Mouse (Mus musculus): ENCODE data around the gene S100a14.

The S100a14 gene

DNA sequence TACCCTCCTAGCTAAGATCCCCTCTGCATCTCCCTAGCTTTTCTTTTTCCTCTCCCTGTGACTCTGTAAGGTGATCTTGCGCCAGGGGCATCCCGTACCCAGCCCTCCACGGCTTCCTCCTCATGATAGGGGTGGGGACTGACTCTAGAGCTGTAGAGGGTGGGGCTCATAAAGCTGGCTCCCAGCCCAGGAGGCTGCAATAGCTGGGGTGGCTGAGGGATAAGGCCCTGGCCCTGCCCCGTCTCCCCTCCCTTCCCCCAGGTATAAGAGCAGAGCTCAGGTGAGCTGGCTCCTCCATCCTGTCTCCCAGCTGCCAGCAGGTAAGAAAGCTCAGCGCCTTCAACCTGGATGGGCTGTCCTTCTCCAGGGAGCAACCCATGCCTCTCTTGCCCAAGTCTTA, at the start of gene S100a14:
Gene S100a14, plus strand, starts transcription at position 277 of the 400 bp plus-strand sequence.
- no peak for DNase-seq (ENCODE audit: extremely low read depth, low read depth, low spot score)

DNA sequence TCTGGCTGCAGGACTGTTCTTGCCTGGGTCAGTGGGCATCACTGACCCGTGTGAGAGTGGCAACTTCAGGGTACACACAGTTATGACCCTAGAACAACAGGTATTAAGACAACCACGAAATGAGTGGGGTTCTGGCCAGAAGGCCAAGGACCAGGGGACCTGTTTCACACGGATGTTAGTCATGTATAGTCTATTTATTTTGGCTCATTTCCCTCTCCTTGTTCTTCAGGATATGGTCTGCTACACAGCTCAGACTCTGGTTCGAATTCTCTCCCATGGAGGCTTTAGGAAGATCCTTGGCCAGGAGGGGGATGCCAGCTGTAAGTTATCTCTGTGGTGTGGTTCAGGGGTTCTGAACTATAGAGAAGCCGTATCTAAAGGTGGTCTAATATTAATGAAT, 39.7 kb upstream of the S100a14 start:
- no peak for DNase-seq (ENCODE audit: extremely low read depth, low read depth, low spot score)

GRCm38 (mm10) chr3:90488576-90488975, 38.1 kb upstream of the S100a14 start:
- DNase-seq (ENCODE audit: extremely low read depth, low read depth, low spot score): no peak

- no peak for DNase-seq (ENCODE audit: extremely low read depth, low read depth, low spot score)
Observed at GRCm38 (mm10) chr3:90490696-90491256, 35.9 kb upstream of the S100a14 start, which contains the start of gene Snapin. Gene Snapin (minus strand): TSS chr3:90491033.

- no peak for DNase-seq (ENCODE audit: extremely low read depth, low read depth, low spot score)
Observed at GRCm38 (mm10) chr3:90491350-90491749, 35.3 kb upstream of the S100a14 start.

DNA sequence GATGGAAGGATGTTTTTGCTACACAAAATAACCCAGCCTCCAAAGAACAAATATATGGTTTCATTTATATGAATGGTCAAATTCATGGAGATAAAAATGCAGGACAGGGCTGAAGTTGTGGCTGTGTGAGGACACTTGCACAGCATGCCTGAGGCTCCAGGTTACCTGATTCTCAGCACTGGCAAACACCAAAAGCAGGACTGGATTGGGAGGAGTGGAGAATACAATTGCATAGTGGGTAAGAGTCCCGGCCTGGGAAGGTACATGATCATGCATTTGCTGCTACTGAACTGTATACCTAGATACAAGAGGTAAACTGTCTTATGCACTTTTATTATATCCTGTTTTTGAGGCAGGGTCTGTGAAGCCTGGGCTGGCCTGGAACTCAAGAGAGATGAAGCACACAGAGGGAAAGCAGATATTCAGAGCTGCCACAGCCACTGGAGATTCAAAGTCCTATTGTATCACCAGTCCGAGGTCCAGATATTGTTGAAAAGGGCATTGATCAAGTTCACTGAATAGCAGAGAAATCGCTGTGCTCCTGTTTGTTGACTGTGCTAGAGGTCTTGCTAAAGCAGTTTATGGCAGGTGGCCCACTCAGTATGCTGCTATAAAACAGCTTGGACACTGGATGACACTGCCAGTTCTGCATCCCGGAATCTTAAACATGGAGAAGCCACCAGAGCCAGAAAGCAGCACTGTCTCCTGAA, 32.7 kb upstream of the S100a14 start:
- DNase-seq (ENCODE audit: extremely low read depth, low read depth, low spot score): no peak

- DNase-seq (ENCODE audit: extremely low read depth, low read depth, low spot score): no peak
Observed at GRCm38 (mm10) chr3:90495850-90496525, 30.7 kb upstream of the S100a14 start.

DNA sequence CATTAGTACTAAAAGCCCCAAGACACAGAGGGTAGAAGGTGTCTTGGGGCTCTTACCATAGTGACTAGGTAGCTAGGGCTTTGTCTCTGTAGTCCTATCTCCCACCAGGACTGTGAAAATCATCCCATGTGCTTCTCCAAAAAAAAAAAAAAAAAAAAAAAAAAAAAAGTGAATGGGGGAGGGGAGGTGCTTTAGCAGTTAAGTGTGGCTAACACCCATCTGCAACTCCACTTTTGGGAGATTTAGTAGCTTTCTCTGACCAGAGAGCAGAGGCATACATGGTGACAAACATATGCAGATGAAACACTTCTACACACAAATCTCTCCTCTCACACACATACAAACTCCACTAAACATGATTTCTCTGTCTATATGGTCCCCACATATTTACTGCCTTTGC, 29.1 kb upstream of the S100a14 start:
- no peak for DNase-seq (ENCODE audit: extremely low read depth, low read depth, low spot score)

DNA sequence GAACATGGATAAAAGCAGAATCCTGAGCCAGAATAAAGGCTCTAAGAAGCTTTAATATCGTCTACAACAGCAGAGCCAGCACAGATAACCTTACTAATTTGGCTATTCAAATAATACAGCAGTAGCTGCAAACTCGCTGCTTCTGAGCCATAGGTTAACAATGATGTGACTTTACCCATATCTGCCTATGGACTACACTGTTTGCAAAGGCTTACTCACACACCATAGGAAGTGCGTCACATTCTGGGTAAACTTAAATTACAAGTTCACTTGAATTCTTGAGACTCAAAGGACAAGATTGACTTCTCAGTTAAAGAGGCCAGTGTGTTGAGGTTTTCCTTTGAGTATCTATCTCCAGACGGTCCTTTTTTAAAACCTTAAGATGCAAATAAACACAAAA, 23.2 kb upstream of the S100a14 start:
- no peak for DNase-seq (ENCODE audit: extremely low read depth, low read depth, low spot score)

DNA sequence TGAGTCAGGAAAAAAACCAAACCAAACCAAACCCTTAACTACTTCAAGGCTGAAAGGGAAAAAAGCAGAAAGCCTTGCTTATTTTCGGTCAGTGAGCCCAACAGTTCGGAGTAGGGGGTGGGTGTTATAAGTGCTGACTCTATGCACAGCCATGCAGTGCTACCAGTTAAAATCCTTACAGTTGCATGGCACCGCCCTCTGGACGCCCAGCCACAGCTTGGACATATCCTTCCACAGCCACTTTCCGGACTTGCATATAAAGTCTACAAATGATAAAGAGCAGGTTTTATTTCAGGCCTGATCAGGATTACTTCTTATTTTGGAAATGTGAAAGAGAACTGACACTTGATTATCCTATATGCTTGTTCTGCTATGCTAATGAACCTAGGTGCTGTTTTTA, 21.4 kb upstream of the S100a14 start:
- DNase-seq (ENCODE audit: extremely low read depth, low read depth, low spot score): no peak

DNA sequence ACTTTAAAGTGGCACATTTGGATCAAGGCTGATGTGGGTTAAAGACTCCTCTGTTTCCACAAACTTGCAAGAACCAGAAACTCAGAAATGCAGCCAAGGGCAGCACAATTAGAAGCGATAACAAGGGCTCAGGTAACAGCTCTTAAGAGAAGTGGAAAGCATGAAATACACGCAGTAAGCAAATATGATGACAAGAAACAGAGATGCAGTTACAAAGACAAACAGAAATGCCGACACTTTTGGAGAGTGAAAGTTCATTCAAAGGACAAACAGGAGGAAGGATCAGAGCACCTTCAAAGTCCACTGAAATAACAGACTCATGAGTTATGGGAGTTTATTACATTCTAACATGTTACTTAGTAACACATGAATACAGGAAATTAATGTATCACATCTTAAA, 20.3 kb upstream of the S100a14 start:
- DNase-seq (ENCODE audit: extremely low read depth, low read depth, low spot score): no peak

DNA sequence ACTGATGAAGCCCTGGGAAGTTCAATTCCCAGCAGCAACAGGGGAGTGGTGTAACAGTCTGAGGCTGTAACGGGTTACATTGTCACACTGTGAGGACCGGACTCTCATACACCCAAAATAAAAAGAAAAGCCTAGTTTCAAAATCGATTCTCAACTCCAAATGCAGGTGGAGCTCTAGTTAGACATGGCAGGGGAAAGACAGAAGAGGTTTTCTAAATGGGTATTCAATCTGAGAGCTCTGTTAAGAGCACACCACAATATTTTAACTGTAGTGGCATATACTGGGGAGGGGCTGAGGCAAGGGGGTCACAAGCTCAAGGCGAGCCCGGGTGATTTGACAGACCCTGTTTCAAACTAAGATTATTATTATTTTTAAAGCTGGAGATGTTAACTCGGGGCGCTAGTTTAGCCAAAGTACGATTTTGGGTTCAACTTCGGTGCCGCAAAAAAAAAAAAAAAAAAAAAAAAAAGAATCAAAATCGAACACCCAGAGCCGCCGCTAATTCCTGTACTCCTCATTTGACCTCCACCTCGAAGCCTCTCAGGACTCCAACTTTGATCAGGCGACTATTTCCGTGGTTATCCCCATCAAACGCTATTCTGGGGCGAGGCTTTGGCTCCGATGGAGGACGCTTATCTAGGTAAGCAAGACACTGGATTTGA, 18.2 kb upstream of the S100a14 start:
- DNase-seq (ENCODE audit: extremely low read depth, low read depth, low spot score): no peak

DNA sequence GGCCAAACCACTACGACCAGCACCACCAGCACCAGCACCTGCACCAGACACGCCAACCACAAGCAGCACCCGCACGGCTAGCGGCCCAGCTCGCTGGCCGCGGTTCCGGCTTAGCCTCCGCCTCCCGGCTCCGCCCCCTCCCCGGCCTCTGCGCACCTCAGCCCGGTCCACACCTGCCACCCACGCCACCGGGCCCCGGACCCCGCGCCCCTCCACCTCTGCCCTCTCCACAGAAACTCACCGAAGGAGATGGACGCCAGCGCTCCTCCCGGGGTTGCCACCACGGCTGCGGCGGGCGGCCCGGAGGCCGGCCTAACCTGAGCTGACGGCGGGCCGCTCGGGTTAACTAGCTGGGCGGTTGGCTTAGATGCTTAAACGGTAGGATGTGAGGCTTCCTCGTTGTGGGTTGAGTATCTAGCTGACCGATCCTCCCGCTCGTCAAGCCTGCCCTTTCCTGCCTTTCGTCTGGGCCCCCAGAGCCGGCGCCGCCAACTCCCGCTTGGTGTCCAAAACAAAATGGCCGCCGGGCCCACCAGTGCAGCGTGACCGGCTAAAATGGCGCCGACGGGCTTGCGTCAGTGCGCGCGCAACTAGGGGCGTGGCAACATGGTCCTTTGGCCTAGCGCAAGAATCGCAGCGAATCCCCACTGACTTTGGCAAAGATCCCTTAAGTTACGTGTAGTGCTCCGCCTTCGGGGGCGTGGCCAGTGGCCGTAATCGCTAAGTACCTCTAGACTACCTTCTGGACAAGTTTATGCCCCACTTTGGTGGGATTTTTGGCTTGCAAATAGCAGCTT, 17.5 kb upstream of the S100a14 start, which contains the start of gene Chtop:
Gene Chtop, minus strand, starts transcription at position 549 of the 797 bp plus-strand sequence.
- DNase-seq (ENCODE audit: extremely low read depth, low read depth, low spot score): peak; percentile 80

DNA sequence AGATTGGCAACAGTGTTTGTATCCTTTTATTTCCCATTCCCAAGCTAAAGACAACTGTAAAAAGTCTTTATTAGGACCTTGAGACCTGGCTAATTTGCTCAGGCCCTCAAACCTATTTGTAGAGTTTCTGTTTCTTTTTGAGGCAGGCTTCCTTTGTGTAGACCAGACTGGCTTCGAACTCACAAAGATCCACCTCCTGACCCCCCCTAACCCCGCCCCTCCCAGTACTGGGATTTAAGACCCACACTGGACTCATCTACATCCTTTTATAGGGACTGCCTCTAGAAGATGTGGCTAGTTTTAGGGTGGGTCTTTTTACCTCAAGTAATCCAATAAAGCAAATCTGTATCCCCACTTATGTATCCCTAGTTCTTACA, 16.9 kb upstream of the S100a14 start:
- DNase-seq (ENCODE audit: extremely low read depth, low read depth, low spot score): no peak

DNA sequence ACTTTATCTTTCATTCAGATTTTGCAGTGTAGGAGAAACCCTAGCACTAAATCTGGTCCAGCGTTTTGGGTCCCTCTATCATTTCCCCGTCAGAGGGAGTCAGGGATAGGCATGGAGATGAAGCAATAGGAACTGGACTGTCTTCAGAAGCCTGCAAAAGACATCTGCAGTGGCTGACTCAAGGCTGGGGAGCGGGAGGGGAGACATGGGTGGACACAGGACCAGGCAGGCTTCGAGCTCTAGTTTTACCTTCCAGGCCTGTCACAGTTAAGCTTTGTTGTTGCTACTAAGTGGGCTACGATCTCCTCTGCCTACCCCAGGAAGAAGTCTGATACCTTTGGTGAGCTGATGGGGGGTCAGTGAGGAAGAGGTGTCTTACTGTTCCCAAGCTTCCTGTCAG, 14.4 kb upstream of the S100a14 start:
- no peak for DNase-seq (ENCODE audit: extremely low read depth, low read depth, low spot score)

- DNase-seq (ENCODE audit: extremely low read depth, low read depth, low spot score): no peak
Observed at GRCm38 (mm10) chr3:90512948-90513642, 13.6 kb upstream of the S100a14 start.

DNA sequence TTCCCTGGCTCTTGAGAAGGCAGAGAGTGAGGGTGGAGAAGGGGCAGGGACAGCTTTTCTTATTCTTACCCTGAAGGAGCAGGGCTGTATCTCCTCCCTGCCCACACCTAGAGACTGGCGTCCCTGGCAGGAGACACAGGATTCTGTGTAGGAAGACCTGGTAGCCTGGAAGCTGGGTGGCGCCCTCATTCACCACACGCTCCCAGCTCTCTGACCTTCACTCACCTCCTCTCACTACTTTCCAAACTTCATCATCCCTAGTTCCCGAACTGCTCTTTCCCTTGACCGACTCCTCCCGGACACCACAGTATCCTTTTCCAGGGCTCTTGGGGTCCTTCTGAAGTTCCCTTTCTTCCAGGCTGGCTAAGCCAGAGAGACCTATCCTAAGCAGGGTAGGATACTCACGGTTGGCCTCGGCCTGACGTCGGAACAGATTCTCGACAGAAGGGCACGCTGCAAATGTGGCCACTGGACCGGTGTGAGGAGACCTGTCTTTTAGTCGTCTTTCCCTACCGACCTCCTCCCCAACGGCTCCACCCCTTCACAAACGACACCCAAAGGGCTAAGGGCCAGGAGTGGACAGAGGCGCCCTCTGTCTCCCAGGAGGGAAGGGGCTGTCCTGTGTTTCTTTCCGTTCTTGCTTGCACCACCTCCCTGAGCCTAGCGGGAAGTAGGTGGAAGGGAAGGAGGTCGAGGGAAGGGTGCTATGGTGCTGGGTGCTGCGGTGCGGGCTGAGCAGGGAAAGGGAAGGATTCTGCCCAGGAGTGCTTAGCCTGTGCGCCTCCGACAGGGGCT, 12.7 kb upstream of the S100a14 start, which contains the start of the genes S100a1 and S100a13:
Gene S100a1, minus strand, starts transcription at position 597 of the 795 bp plus-strand sequence.
Gene S100a13, plus strand, starts transcription at position 640 of the 795 bp plus-strand sequence.
- no peak for DNase-seq (ENCODE audit: extremely low read depth, low read depth, low spot score)

GRCm38 (mm10) chr3:90514691-90515090, 12.0 kb upstream of the S100a14 start:
- no peak for DNase-seq (ENCODE audit: extremely low read depth, low read depth, low spot score)

GRCm38 (mm10) chr3:90515242-90515641, 11.4 kb upstream of the S100a14 start:
- no peak for DNase-seq (ENCODE audit: extremely low read depth, low read depth, low spot score)
